Mouse (Mus musculus) megakaryocyte-erythroid progenitor cell, adult 5 weeks (primary cell): ENCODE results near the gene Atp5k. TPM values are rescaled to one million over a fixed set of nuclear protein-coding genes. Genes with fewer than 3 reads are reported as not detected.

Experiments
- polyA plus RNA-seq: library from polyadenylated mRNA; stranded (reverse); fragments of >175 nt; gene quantifications from 2 replicates; pipeline ENCODE4 v1.2.3, GENCODE M21; 2012

Atp5k gene
- polyA plus RNA-seq = 67.1 and 69.6 TPM in 2 replicates

DNA sequence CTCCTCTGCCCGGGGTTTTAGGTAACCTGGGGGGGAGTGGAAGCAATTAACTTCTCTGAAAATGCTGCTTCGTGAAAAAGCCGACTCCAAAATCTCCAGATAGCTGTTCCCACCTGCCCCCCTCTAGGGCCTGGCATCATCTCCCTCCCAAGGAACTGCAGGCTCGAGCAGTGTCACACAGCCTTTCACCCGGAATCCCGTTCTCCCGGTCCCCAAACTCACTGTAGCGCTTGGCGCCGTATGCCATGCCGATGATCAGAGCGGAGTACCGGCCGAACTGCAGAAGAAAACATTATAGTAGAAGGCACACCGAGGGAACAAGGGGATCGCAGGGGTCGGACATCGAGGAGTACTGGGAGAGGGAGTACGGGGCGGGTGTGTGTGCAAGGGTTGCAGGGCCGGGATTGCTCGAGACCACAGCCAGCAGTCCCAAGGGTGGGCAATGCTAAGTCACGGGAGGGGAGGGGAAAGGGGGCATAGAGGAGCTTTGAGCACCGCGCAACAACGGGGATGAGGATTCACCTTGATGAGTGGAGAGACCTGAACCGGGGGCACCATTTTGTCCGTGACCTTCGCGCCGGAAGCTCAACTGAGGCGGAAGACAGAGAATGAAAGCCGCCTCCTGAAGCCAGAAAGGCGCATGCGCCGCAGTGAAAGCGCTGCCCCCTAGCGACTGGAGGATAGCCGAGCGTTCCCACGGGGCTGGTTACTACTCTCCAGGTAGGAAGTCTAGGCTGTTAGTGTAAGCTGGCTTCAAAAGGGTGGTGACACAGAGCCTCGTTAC lies at the start of gene Atp5k:
Atp5k (minus strand) TSS at position 645 of the 784 bp plus-strand sequence.

GRCm38 (mm10) chr5:108461082-108462065 lies 27.1 kb upstream of the Atp5k start, which contains the start of gene Pcgf3:
TSS of gene Pcgf3 (plus strand) at chr5:108461232.

GRCm38 (mm10) chr5:108448785-108449668 lies 14.8 kb upstream of the Atp5k start, which contains the start of gene Mfsd7a:
TSS of gene Mfsd7a (minus strand) at chr5:108448891.

DNA sequence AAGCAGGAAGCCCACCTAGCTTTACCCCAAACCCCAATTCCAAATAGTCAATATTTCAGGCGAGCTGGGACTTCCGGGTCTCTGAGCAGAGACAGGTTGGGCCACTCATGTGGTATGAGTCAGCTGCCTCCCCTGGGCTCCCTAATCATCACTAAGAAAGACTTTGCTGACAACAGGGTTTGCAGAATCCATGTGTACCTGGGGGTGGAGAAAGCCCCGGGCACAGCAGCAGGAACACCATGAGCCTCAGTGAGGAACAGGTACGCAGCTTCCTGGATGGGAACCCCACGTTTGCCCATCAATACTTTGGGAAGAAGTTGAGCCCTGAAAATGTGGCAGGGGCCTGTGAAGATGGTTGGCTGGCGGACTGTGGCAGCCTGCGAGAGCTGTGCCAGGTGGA lies 46.0 kb downstream of the Atp5k start, which contains the start of gene Pde6b:
Pde6b (plus strand) TSS at position 191 of the 400 bp plus-strand sequence.

Other genes with a start within 250 kb of the Atp5k start
- 30.9 and 34.9 TPM in 2 replicates for gene Dr1, start 165.6 kb downstream of the Atp5k start, polyA plus RNA-seq
- gene Pigg, start 121.8 kb downstream of the Atp5k start, polyA plus RNA-seq = 0.70 and 0.74 TPM in 2 replicates
- 1.1 and 3.2 TPM in 2 replicates for gene Gm42517, start 66.5 kb downstream of the Atp5k start, polyA plus RNA-seq
- gene Pde6b, start 46.1 kb downstream of the Atp5k start, polyA plus RNA-seq = not detected in 2 replicates
- 0.47 and 0.74 TPM in 2 replicates for gene Mfsd7a, start 14.4 kb upstream of the Atp5k start, polyA plus RNA-seq
- gene Pcgf3, start 26.8 kb upstream of the Atp5k start, polyA plus RNA-seq = 14.4 and 17.1 TPM in 2 replicates
- gene Cplx1, start 115.6 kb upstream of the Atp5k start, polyA plus RNA-seq = 0.05 and 0.08 TPM in 2 replicates
- gene Gak, start 195.3 kb upstream of the Atp5k start, polyA plus RNA-seq = 70.5 and 73.6 TPM in 2 replicates
- 3.0 TPM in 2 replicates for gene Tmem175, start 195.3 kb upstream of the Atp5k start, polyA plus RNA-seq
- 18.4 and 18.8 TPM in 2 replicates for gene Idua, start 225.9 kb upstream of the Atp5k start, polyA plus RNA-seq
- gene Dgkq, start 235.2 kb upstream of the Atp5k start, polyA plus RNA-seq = 5.0 and 5.7 TPM in 2 replicates
- gene Slc26a1, start 241.1 kb upstream of the Atp5k start, polyA plus RNA-seq = 0.82 and 1.1 TPM in 2 replicates